Mouse (Mus musculus) monocyte, adult 59 days (primary cell): ENCODE results near the gene Slc25a29. TPM values are rescaled to one million over a fixed set of nuclear protein-coding genes. Genes with fewer than 3 reads are reported as not detected.

Source experiments
- total RNA-seq, 2 experiments: library from RNA; stranded (reverse); gene quantifications; one replicate each; pipeline ENCODE4 v1.2.4; 2023

Slc25a29 gene
- 1 to 10 TPM; 1.1 to 3.2 TPM for total RNA-seq

DNA sequence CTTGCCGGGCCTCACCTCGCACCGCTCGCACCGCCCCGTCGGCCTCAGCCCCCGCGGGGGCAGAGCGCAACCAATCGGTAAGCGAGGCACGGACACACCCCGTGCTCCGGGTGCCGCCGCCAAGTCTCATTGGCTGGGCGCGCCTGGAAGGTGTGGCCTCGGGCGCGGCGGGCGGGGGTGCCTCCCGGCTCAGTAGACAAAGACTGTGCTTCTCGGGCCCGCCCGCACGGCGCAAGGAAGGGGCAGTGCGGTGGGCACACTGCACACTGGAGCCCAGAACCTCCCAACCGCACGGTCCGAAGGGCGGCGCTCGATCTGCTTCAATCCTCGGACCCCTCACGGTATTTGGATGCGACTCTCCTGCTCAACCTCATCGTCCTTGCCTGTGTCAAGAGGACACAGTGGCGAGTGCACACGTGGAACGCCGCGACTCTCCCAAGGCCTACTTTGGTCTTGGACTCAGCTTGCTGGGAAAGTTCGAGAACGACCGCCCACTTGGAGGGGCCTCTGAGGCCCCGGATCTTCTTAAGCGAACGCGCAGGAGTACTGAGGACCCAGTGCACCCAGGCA is at the start of gene Slc25a29, which contains the start of gene Slc25a47:
Gene Slc25a29 (minus strand): TSS at position 44 of the 570 bp plus-strand sequence.
Gene Slc25a47 (plus strand): TSS at position 207 of the 570 bp plus-strand sequence.

DNA sequence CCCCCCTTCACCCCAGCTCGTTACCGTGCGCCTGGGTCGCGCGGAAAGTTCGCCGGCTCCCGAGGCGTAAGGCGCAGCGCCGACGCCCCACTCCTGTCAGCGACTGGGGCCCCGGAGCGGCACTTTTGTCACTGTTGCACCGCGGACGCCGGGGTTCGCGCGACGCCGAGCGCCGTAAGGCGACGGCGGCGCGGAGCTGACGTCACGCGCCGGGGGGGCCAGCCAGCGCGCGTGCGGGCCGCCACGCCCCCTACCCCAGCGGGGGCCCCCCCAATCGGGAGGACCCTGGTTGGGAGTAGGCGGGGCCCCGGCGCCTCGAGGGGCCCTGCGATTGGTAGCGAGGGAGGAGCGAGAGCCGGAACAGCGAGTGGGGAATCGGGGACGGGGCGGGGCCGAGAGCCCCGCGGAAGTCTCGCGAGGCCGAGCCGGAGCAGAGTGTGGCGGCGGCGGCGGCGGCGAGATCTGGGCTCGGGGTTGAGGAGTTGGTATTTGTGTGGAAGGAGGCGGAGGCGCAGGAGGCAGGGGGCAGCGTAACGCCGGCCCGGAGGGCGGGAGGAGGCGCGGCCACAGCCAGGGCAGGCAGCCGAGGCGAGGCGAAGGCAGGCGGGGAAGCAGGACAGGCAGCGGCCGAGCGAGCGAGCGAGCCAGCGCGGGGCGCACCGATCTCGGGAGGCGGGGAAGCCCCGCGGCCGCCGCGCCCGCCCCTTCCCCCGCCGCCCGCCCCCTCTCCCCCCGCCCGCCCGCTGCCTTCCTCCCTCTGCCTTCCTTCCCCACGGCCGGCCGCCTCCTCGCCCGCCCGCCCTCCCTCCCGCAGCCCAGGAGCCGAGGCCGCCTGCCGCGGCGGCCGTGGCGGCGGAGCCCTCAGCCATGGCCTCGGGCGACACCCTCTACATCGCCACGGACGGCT is 42.9 kb downstream of the Slc25a29 start, which contains the start of gene Yy1:
Gene Yy1 (plus strand): TSS at position 428 of the 907 bp plus-strand sequence.

Other genes with a start within 250 kb of the Slc25a29 start
- gene Degs2, start 133.6 kb downstream of the Slc25a29 start, total RNA-seq, result not detected
- gene Yy1, start 42.9 kb downstream of the Slc25a29 start, total RNA-seq, result 10 to 100 TPM; 72.0 to 74.7 TPM
- 1 to 10 TPM; 1.7 to 2.7 TPM for gene Slc25a47, start 163 bp upstream of the Slc25a29 start, total RNA-seq
- gene Wdr25, start 57.7 kb upstream of the Slc25a29 start, total RNA-seq, result 10 to 100 TPM in 1 of 2 experiments, 1 to 10 TPM in 1; 5.6 to 10.3 TPM
- 10 to 100 TPM; 35.0 to 43.8 TPM for gene Wars, start 58.3 kb upstream of the Slc25a29 start, total RNA-seq
- under 1 TPM in 1 of 2 experiments, not detected in 1; 0.13 TPM for gene Begain, start 232.3 kb upstream of the Slc25a29 start, total RNA-seq